Mouse (Mus musculus): Measurements from ENCODE around the gene Mlec.

- TF ChIP-seq POLR2A (IDR thresholded peaks at IDR 0.05; ENCODE audit: borderline replicate concordance, insufficient read depth, low read length) = no peak
- no peak for TF ChIP-seq CTCF (IDR thresholded peaks at IDR 0.05; ENCODE audit: borderline replicate concordance, insufficient read depth, low read depth, low read length)
These were observed 24.9 kb upstream of the Mlec start for GRCm38 (mm10) chr5:115182925-115183324.

All from cerebellum, adult 2 months (tissue).